Comparison of ENCODE assay signal across 10 mouse cellular contexts in genomic region chr13:99239741-99240140, GRCm38 (mm10). TPM values are rescaled to one million over a fixed set of nuclear protein-coding genes. Genes with fewer than 3 reads are reported as not detected.
DNase-seq lines count a peak whose midpoint lies in the region; ATAC-seq and TF ChIP-seq lines count a peak whose summit lies in the region.
"Had no signal": no experiment of that assay in that cellular context is flagged by ENCODE, and none has a peak within 500 bp of the region (broad histone marks: within the 10 kb centered on the region; RNA-seq: fewer than 3 reads in every experiment).

No protein-coding gene starts in this region.

- no peaks in the 10 kb centered on the region for H3K27me3 ChIP-seq in embryonic facial prominence, embryonic 13.5 days
- H3K27me3 ChIP-seq: neural tube, embryonic 12.5 days had no signal

- no peak overlapping the region for H3K9ac ChIP-seq in embryonic facial prominence, embryonic 13.5 days
- H3K9ac ChIP-seq: neural tube, embryonic 12.5 days had no signal

- peaks cover 28% of the 10 kb centered on the region for H3K4me1 ChIP-seq in embryonic facial prominence, embryonic 13.5 days

- H3K27ac ChIP-seq in gastrocnemius, adult 2 months, result peak overlapping the region; percentile 86
- H3K27ac ChIP-seq in layer of hippocampus, adult 2 months, result peak overlapping the region; percentile 83
- H3K27ac ChIP-seq in embryonic facial prominence, embryonic 13.5 days, result peak overlapping the region; percentile 4; the same call in 1 of the 2 replicates
- H3K27ac ChIP-seq: neural tube, embryonic 12.5 days had no signal

- DNase-seq in gastrocnemius, adult 2 months, result no peak
- no peak for DNase-seq in gastrocnemius, postnatal 4 days (ENCODE audit: low spot score in 2 of 2)
- DNase-seq in layer of hippocampus, adult 2 months (ENCODE audit: low spot score in 2 of 2), result no peak
- DNase-seq in layer of hippocampus, postnatal 10 days (ENCODE audit: low spot score in 2 of 2), result no peak
- peak; percentile 30 for DNase-seq in mesoderm, embryonic 11.5 days (ENCODE audit: low read depth, low spot score)
- no peak for DNase-seq in thymus, postnatal 36 days
- no peak for DNase-seq in cerebellum, adult 11 months
- DNase-seq: cerebellum, postnatal 36 days had no signal

- TF ChIP-seq CTCF in gastrocnemius, adult 2 months (IDR thresholded peaks at IDR 0.05), result no peak
- TF ChIP-seq CTCF in layer of hippocampus, adult 2 months (conservative IDR thresholded peaks at IDR 0.05), result no peak

- intact Hi-C loops in gastrocnemius, adult 2 months (cut with DNase I), result loop anchor here (2.0 kb wide), 1 partner anchor 49 kb away; no protein-coding TSS in a partner anchor

- no peaks in the 10 kb centered on the region for H3K36me3 ChIP-seq in embryonic facial prominence, embryonic 13.5 days
- H3K36me3 ChIP-seq: neural tube, embryonic 12.5 days had no signal

- WGBS in embryonic facial prominence, embryonic 13.5 days, result 26% methylated on average over 6 of the region's 6 CpGs

- H3K9me3 ChIP-seq in embryonic facial prominence, embryonic 13.5 days, result no peaks in the 10 kb centered on the region
- H3K9me3 ChIP-seq: neural tube, embryonic 12.5 days had no signal

- no peak overlapping the region for H3K4me2 ChIP-seq in embryonic facial prominence, embryonic 13.5 days
- H3K4me2 ChIP-seq: neural tube, embryonic 12.5 days had no signal

- ATAC-seq in embryonic facial prominence, embryonic 13.5 days (ENCODE audit: insufficient number of reproducible peaks, insufficient read depth, low FRiP score, low TSS enrichment, low read depth), result no peak

- H3K4me3 ChIP-seq in gastrocnemius, adult 2 months, result peak overlapping the region; percentile 47
- H3K4me3 ChIP-seq in layer of hippocampus, adult 2 months, result no peak overlapping the region
- H3K4me3 ChIP-seq in embryonic facial prominence, embryonic 13.5 days, result no peak overlapping the region
- H3K4me3 ChIP-seq: neural tube, embryonic 12.5 days had no signal

RNA-seq across cellular contexts. Expression of gene Zfp366, which starts 55.1 kb away (rescaled TPM):
- 1 to 10 TPM; 3.1 to 7.8 TPM for total RNA-seq in gastrocnemius, adult 2 months (2021)
- 1 to 10 TPM; 6.0 to 6.4 TPM for total RNA-seq in gastrocnemius, postnatal 4 days (2021)
- total RNA-seq in layer of hippocampus, adult 2 months (2021), result 1 to 10 TPM; 2.5 to 4.9 TPM
- 1 to 10 TPM; 6.2 to 6.7 TPM for total RNA-seq in layer of hippocampus, postnatal 10 days (2021)
- 0.42 and 0.48 TPM in 2 replicates for polyA plus RNA-seq in embryonic facial prominence, embryonic 13.5 days (2015; fragmentation: Nextera tagmentation; extraction: Ambion mirVana)

Comparison
In these comparisons a context has a peak if more than half of its experiments do, and no peak if none do; other contexts are left out.
1. H3K27ac ChIP-seq: peak in every context shown above with its lines; median percentile 86 in gastrocnemius, adult 2 months; 83 in layer of hippocampus, adult 2 months; 4 in embryonic facial prominence, embryonic 13.5 days.